Mouse (Mus musculus) lung, adult 2 months (tissue): ENCODE measurements around the gene Cd109. TPM values are rescaled to one million over a fixed set of nuclear protein-coding genes. Genes with fewer than 3 reads are reported as not detected.

Experiments
- DNase-seq: peaks from one replicate; pipeline ENCODE4 v3.0.0; 2022
- H3K4me1 ChIP-seq: fragments of 200-500 bp; 2 replicates; pipeline ENCODE4 v1.6.1; 2011; ENCODE audit warnings: low read length; ENCODE audit not compliant: control insufficient read depth, insufficient read depth
- H3K4me3 ChIP-seq: fragments of 200-500 bp; replicated peaks from 2 replicates; pipeline ENCODE3; 2011; ENCODE audit warnings: low read depth, mild to moderate bottlenecking, control low read depth, low read length; ENCODE audit errors: extremely low read depth
- CTCF ChIP-seq: fragments of 200-500 bp; IDR thresholded peaks from 2 replicates; pipeline ENCODE4 v1.5.1; 2011; ENCODE audit warnings: mild to moderate bottlenecking, low read length, control low read depth; ENCODE audit not compliant: insufficient read depth
- POLR2A ChIP-seq: fragments of 200-500 bp; IDR thresholded peaks from 2 replicates; pipeline ENCODE4 v1.6.1; 2011; ENCODE audit warnings: low read depth, mild to moderate bottlenecking, control low read depth, low read length, borderline replicate concordance; ENCODE audit errors: extremely low read depth
- WGBS: fragments of 180-500 bp; shearing (Covaris S2); methylation state at CpG from one replicate; pipeline ENCODE4 v1.1.7; 2018; 5-methylcytosine and 5-hydroxymethylcytosine counted together
- polyA plus RNA-seq: library from polyadenylated mRNA; depleted of rRNA; stranded (reverse); fragments of >200 nt; gene quantifications from 2 replicates; pipeline ENCODE4 v1.2.3, GENCODE M21; 2012; rRNA removed

Cd109 gene
- 0.42 and 1.6 TPM in 2 replicates for polyA plus RNA-seq

DNA sequence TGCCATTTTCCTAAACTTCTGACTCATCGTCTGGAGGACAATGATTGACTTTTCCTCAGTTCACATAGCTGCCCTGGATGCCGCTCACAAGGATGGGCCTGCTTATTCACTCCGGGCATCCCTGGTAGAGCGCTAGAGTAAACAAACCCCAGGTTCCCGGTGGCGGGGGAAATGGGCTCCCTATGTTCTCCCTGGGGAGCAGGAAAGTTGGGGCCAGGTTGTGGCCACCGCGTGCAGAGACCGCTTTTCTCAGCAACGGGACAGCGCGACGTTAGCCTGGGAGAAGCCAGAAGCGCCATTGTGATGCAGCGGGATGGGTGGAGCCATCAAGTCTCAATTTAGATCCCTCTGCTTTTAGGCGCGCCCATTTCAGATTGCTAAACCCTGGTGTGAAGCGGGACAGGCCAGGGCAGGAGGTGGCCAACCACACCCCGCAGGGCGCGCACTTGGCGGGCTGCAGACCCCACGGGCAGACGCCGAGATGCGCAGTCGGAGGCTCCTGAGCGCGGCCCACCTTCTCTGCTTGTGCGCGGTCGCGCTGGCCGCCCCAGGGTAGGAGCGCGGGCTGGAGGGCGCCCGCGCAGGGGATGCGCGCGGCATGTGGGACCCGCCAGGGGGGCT, at the start of gene Cd109:
Cd109 (plus strand) TSS at position 146 of the 621 bp plus-strand sequence.
- WGBS, result under 1% methylated on average over 43 of the region's 43 CpGs
- DNase-seq, result peak; percentile 10
- TF ChIP-seq CTCF (no peak), POLR2A (no peak)
- no peaks in the 10 kb centered on the region for H3K4me1 ChIP-seq
- peak within 1 kb of the TSS; percentile 27 for H3K4me3 ChIP-seq

DNA sequence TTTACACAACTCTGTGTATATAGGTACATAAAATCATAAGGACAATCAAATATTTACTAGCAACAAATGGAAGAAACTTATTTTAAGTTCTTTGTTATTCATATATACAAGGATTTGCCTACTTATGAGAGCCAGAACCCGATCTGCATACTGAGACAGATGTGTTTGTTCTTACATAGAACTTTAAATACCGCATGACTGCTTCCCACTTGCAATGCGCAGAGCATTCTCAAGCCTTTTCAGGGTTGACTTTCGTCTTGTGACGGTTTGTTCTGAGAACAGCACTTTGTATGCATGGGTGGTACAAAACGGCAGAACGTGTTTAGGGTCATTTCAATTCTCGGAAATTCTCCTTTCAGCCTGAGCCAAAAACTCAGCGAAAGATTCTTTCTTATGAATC, 45.4 kb upstream of the Cd109 start:
- WGBS, result 93% methylated on average over 9 of the region's 9 CpGs
- H3K4me1 ChIP-seq, result no peaks in the 10 kb centered on the region
- DNase-seq, result no peak
- no peak overlapping the region for H3K4me3 ChIP-seq
- no peak for TF ChIP-seq CTCF
- no peak for TF ChIP-seq POLR2A

DNA sequence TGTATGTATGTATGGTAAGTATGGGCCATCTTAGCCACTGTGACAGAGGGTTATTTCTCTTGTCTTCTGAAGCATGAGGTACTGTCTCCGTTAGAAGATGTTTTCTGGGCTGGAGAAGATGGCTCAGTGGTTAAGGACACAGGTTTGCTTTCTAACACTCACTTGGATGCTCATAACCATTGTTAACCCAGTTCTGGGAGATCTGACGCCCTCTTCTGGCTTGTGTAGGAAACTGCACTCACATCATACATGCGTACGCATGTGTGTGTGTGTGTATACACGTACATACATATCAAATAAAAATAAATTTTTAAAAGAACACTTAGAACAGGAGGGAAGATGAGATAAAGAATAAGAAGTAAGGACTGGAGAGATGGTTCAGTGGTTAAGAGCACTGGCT, 38.9 kb upstream of the Cd109 start:
- TF ChIP-seq POLR2A, result no peak
- TF ChIP-seq CTCF, result no peak
- Histone ChIP-seq H3K4me3 (no peak overlapping the region), H3K4me1 (peaks cover 6% of the 10 kb centered on the region)
- no peak for DNase-seq
- WGBS, result 92% methylated on average over 5 of the region's 5 CpGs

GRCm38 (mm10) chr9:78578824-78579223, 36.5 kb upstream of the Cd109 start:
- Histone ChIP-seq H3K4me3 (no peak overlapping the region), H3K4me1 (peaks cover 6% of the 10 kb centered on the region)
- TF ChIP-seq CTCF (no peak), POLR2A (no peak)
- no peak for DNase-seq
- 81% methylated on average over 7 of the region's 7 CpGs for WGBS

DNA sequence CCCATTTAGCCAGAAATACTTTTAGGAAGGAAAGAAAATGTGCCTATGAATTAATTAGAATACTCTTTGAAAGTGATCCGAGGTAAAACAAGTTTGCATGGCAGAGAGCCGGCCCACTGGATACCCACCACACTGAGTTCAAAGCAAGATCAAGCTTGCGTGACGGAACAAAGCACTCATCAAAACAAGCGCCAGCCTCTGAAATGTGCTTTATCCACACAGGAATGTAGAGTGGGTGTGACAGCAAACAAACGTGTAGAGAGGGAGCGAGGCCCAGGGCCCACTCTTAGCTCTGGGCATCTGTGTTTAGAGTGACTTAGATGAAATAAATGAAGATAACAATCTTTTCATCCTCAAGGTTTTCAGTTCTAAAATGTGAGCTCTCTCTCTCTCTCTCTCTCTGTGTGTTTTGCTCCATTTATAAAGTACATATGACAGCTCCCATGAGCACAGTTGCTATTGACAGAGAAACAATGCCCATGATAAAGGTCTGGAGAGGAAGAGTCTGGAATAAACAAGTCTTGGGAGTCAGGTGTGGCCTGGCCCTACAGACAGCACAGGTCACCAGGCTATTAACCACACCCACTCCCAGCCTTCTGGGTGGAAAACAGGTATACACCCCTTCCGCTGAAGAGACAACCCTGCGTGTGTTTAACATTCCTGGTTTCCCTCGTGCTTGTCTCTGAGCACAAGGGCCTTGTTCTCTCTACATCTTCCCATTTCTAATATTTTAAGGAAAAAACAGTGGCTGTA, 35.5 kb upstream of the Cd109 start:
- TF ChIP-seq POLR2A (no peak), CTCF (no peak)
- no peak for DNase-seq

GRCm38 (mm10) chr9:78587218-78587883, 28.0 kb upstream of the Cd109 start:
- Histone ChIP-seq H3K4me3 (peak overlapping the region; percentile 71), H3K4me1 (0 out of 2 replicates have a peak, but pooled peaks cover 2% of the 10 kb centered on the region)
- DNase-seq, result no peak
- TF ChIP-seq POLR2A (no peak), CTCF (no peak)
- WGBS, result under 1% methylated on average over 31 of the region's 31 CpGs

More for the DNA sequence above, 35.5 kb upstream of the Cd109 start:
- no peak overlapping the region for H3K4me3 ChIP-seq
- H3K4me1 ChIP-seq, result peaks cover 6% of the 10 kb centered on the region
- WGBS, result 43% methylated on average over 10 of the region's 10 CpGs

GRCm38 (mm10) chr9:78587914-78588313, 27.4 kb upstream of the Cd109 start, which contains the start of gene Slc17a5:
Slc17a5 (minus strand) TSS chr9:78588041.
- under 1% methylated on average over 27 of the region's 27 CpGs for WGBS
- DNase-seq, result peak; percentile 94
- Histone ChIP-seq H3K4me3 (peak within 1 kb of the TSS; percentile 71), H3K4me1 (0 out of 2 replicates have a peak, but pooled peaks cover 2% of the 10 kb centered on the region)
- TF ChIP-seq CTCF (no peak), POLR2A (peak; percentile 66; the same call in 1 of the 2 replicates)

DNA sequence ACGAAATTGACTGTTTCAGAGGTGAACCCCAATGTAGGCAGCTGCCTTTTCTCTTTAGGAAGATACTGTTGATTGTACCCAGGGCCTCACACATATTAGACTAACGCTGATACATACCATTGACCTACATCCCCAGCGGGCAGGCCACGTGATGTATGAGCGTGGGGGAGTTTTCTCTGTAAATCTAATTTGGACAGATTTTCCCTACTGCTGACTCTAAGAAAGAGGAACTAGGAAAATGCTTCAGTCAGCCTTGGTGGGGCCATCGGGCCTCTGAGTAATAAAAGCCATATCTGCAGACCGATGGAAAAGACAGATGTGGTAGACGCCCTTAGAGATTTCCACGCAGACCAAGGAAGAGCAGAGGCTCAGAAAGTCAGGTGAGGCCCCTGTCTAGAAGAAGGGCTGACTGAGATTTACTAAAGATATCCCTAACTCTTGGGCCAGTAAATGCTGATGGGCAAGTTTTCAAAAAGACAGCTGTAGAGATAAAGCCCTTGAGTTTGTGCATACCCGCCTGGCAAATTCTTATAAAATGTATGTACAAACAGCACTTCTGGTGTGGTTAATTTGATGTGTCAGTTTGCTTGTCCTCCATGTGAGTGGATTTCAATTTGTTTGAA, 26.8 kb upstream of the Cd109 start:
- DNase-seq, result no peak
- no peak for TF ChIP-seq CTCF
- no peak for TF ChIP-seq POLR2A
- Histone ChIP-seq H3K4me1 (0 out of 2 replicates have a peak, but pooled peaks cover 2% of the 10 kb centered on the region), H3K4me3 (peak overlapping the region; percentile 33)
- 68% methylated on average over 10 of the region's 10 CpGs for WGBS

- Histone ChIP-seq H3K4me1 (0 out of 2 replicates have a peak, but pooled peaks cover 2% of the 10 kb centered on the region), H3K4me3 (no peak overlapping the region)
- no peak for DNase-seq
- TF ChIP-seq CTCF (no peak), POLR2A (no peak)
- WGBS, result 97% methylated on average over 2 of the region's 2 CpGs
Observed at GRCm38 (mm10) chr9:78590471-78590870, 24.9 kb upstream of the Cd109 start.
